ENCODE assay signal across 18 mouse cellular contexts in the genomic region with DNA sequence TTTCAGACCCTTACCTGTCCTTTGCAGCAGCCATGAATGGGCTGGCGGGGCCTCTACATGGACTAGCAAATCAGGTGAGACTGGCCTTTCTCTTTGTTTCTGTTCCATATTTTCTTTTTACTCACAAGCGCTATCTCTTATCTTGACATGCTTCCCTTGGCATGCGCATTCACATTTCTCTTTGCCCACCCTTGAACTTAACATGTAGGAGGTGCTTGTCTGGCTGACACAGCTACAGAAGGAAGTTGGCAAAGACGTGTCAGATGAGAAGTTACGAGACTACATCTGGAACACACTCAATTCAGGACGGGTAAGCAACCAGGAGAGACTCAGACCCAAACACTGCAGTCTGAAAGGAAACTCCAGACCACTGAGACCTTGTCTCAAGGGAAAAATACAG. TPM values are rescaled to one million over a fixed set of nuclear protein-coding genes. Genes with fewer than 3 reads are reported as not detected.
"Had no signal": no experiment of that assay in that cellular context is flagged by ENCODE, and none has a peak within 500 bp of the region (broad histone marks: within the 10 kb centered on the region; RNA-seq: fewer than 3 reads in every experiment).

No protein-coding gene starts in this region.

- H3K4me3 ChIP-seq: layer of hippocampus, adult 2 months; limb, embryonic 10.5 days; limb, embryonic 13.5 days; liver, embryonic 12.5 days; liver, embryonic 15.5 days; lung, embryonic 15.5 days; megakaryocyte, embryonic 14.5 days; midbrain, embryonic 10.5 days; midbrain, embryonic 13.5 days; myocyte; neural tube, embryonic 13.5 days had no signal

- H3K27me3 ChIP-seq: limb, embryonic 13.5 days; liver, embryonic 12.5 days; liver, embryonic 15.5 days; lung, embryonic 15.5 days; megakaryocyte, embryonic 14.5 days; midbrain, embryonic 13.5 days; neural tube, embryonic 13.5 days had no signal

- H3K9ac ChIP-seq: limb, embryonic 13.5 days; liver, embryonic 12.5 days; liver, embryonic 15.5 days; lung, embryonic 15.5 days; midbrain, embryonic 13.5 days; neural tube, embryonic 13.5 days had no signal

- DNase-seq: layer of hippocampus, adult 9-11 months; thymus, adult 18-20 months had no signal

- ATAC-seq: midbrain, embryonic 13.5 days; midbrain, embryonic 16.5 days had no signal

- H3K4me1 ChIP-seq: limb, embryonic 10.5 days; limb, embryonic 13.5 days; liver, embryonic 12.5 days; liver, embryonic 15.5 days; lung, embryonic 15.5 days; midbrain, embryonic 10.5 days; midbrain, embryonic 13.5 days; neural tube, embryonic 13.5 days had no signal

- H3K9me3 ChIP-seq: limb, embryonic 10.5 days; limb, embryonic 13.5 days; liver, embryonic 12.5 days; liver, embryonic 15.5 days; lung, embryonic 15.5 days; megakaryocyte, embryonic 14.5 days; midbrain, embryonic 10.5 days; midbrain, embryonic 13.5 days; neural tube, embryonic 13.5 days had no signal

- H3K27ac ChIP-seq: kidney, postnatal 0 days; layer of hippocampus, adult 2 months; limb, embryonic 10.5 days; limb, embryonic 13.5 days; liver, embryonic 12.5 days; liver, embryonic 15.5 days; lung, embryonic 15.5 days; midbrain, embryonic 10.5 days; midbrain, embryonic 13.5 days; neural tube, embryonic 13.5 days had no signal

- H3K4me2 ChIP-seq: limb, embryonic 13.5 days; liver, embryonic 12.5 days; liver, embryonic 15.5 days; lung, embryonic 15.5 days; midbrain, embryonic 13.5 days; neural tube, embryonic 13.5 days had no signal

RNA-seq across cellular contexts. Expression of a gene that starts 41.8 kb away (rescaled TPM):
- total RNA-seq: layer of hippocampus, postnatal 25 days; left cerebral cortex, adult 18-20 months; monocyte, adult 5-6 weeks had no signal
- polyA plus RNA-seq: midbrain, embryonic 16.5 days; myocyte; neural tube, embryonic 13.5 days had no signal
